Mouse (Mus musculus) heart, embryonic 10.5 days (tissue): ENCODE results near the gene Olfr1155. TPM values are rescaled to one million over a fixed set of nuclear protein-coding genes. Genes with fewer than 3 reads are reported as not detected.

Source experiments
- DNase-seq: peaks from one replicate; pipeline ENCODE4 v3.0.0-alpha.2; 2017; ENCODE audit warnings: low spot score
- H3K27ac ChIP-seq: fragments of 300-500 bp; sonication (generic); 2 replicates; pipeline ENCODE4 v1.5.1; 2016; ENCODE audit warnings: mild to moderate bottlenecking
- H3K27me3 ChIP-seq: fragments of 300-500 bp; sonication (generic); 2 replicates; pipeline ENCODE4 v1.6.1; 2016; ENCODE audit warnings: mild to moderate bottlenecking; ENCODE audit not compliant: poor library complexity, insufficient read depth, severe bottlenecking
- H3K36me3 ChIP-seq: fragments of 300-500 bp; sonication (generic); 2 replicates; pipeline ENCODE4 v1.6.1; 2016; ENCODE audit warnings: mild to moderate bottlenecking, moderate library complexity
- H3K4me1 ChIP-seq: fragments of 300-500 bp; sonication (generic); 2 replicates; pipeline ENCODE4 v1.6.1; 2016; ENCODE audit warnings: mild to moderate bottlenecking
- H3K4me3 ChIP-seq: fragments of 300-500 bp; sonication (generic); 2 replicates; pipeline ENCODE4 v1.5.1; 2016; ENCODE audit warnings: mild to moderate bottlenecking, moderate library complexity
- H3K9me3 ChIP-seq: fragments of 300-500 bp; sonication (generic); 2 replicates; pipeline ENCODE4 v1.6.1; 2016; ENCODE audit warnings: mild to moderate bottlenecking, moderate library complexity
- WGBS: fragments of 180-500 bp; shearing (Covaris S2); methylation state at CpG from one replicate; pipeline ENCODE4 v1.1.7; 2016; 5-methylcytosine and 5-hydroxymethylcytosine counted together
- polyA plus RNA-seq: library from polyadenylated mRNA; unstranded; fragments of >200 nt; fragmentation: Nextera tagmentation; extraction: Ambion mirVana; gene quantifications from 2 replicates; pipeline ENCODE4 v1.2.1, GENCODE M21; 2016

The Olfr1155 gene
- polyA plus RNA-seq, result not detected in 2 replicates

DNA sequence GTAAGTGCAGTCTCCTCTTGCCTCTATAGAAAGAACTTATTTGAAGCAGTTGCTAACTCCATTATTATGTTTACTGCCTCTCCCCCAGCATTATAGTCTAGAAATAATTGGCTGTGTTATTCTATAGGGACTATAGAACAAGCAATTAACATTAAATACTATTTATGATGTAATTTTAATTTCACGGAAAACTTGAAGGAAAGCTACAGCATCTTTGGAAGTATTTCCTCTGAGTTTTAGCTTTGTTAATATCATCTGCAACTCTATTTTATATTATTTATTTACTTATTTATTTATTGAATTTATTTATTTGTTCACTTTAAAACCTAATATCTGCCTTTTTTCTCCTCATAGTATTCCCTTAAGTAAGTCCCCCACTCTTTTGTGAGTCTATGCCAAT is at the start of gene Olfr1155:
TSS of gene Olfr1155 (minus strand) at position 101 of the 400 bp plus-strand sequence.
- no peaks in the 10 kb centered on the region for H3K9me3 ChIP-seq
- H3K27ac ChIP-seq, result no peak within 1 kb of the TSS

DNA sequence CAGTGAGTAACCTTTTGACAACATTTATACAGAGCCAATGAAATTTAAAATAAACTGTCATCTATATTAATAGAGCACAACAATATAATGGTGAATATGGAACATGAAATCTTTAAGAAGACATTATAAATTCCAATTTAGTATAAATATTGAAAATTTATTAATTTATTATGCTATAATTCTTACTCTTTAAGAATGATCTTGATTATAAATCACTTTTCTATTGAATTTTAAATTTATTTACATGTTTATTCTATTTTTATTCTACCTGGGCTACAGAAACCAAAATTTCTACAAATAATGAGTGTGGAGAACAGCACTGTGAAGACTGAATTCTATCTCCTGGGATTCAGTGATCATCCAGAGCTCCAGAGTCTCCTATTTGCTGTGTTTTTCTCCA is 44.9 kb upstream of the Olfr1155 start, which contains the start of gene Olfr1158:
TSS of gene Olfr1158 (plus strand) at position 301 of the 400 bp plus-strand sequence.
- Histone ChIP-seq H3K36me3 (no peaks in the 10 kb centered on the region), H3K27me3 (no peaks in the 10 kb centered on the region), H3K9me3 (no peaks in the 10 kb centered on the region), H3K4me1 (no peaks in the 10 kb centered on the region), H3K27ac (no peak within 1 kb of the TSS), H3K4me3 (no peak within 1 kb of the TSS)
- DNase-seq, result no peak

More for the DNA sequence above, at the start of gene Olfr1155:
- Histone ChIP-seq H3K4me3 (no peak within 1 kb of the TSS), H3K27me3 (no peaks in the 10 kb centered on the region), H3K36me3 (no peaks in the 10 kb centered on the region), H3K4me1 (no peaks in the 10 kb centered on the region)
- 89% methylated on average over 1 of the region's 1 CpGs for WGBS
- DNase-seq, result no peak

DNA sequence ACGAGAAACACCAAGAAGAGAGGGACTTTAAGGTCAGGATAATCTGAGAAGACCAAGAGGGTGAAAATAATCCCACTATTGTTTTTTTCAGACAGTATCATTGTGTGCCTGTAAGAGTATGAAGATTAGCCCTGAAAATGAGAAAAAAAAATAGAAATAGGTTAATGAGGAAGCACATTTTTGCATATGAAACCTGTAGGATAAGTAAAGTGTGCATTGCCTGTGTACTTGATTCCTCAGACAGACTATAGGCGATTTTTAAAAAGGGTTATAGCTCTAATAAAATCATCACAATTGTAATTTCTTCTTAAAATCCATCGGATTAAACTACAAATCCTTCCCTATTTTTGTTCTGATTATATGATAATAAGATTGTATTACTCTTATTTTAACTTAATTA is 29.6 kb upstream of the Olfr1155 start, which contains the start of gene Olfr74:
TSS of gene Olfr74 (minus strand) at position 101 of the 400 bp plus-strand sequence.
- no peak within 1 kb of the TSS for H3K27ac ChIP-seq
- H3K27me3 ChIP-seq, result no peaks in the 10 kb centered on the region
- 64% methylated on average over 3 of the region's 3 CpGs for WGBS
- no peaks in the 10 kb centered on the region for H3K36me3 ChIP-seq
- no peaks in the 10 kb centered on the region for H3K4me1 ChIP-seq
- no peak within 1 kb of the TSS for H3K4me3 ChIP-seq
- no peaks in the 10 kb centered on the region for H3K9me3 ChIP-seq
- DNase-seq, result no peak

DNA sequence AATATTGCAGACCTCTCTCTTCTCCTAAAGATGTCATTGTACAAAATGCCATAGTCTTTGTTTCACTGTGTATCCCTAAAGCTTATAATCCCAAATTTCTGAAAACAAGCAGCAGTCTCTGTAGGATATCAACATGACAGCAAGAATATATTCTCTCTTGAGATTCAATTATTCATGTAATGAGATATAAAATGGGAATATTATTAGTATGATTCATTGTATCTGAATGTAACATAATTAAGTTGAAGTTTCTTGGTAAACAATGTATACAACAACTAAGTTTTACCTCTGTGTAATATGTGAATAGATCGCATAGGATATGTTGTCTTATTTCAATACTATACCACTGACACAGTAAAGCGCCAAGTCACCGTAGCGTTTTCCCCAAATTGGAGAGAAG is 23.3 kb upstream of the Olfr1155 start, which contains the start of gene Olfr1157:
TSS of gene Olfr1157 (minus strand) at position 101 of the 400 bp plus-strand sequence.
- H3K9me3 ChIP-seq, result no peaks in the 10 kb centered on the region

DNA sequence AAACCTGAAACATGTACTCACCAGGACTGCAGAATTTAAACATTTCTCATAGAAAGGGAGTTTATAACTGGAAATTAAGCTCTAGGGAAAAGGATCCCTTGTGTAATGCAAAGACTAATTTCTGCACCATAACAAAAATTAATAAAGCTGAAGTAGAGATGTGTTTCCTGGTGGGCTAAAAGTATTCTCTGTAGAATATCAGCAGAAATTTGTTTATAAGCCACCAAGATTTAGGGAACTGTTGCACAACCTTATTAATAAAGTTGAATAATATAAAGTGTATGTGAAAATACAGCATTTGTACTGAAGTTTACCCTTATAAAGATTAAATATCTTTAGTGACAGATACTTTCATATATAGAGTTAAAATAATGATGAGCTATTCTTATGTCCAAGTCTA is 8.1 kb upstream of the Olfr1155 start, which contains the start of gene Olfr1156:
TSS of gene Olfr1156 (minus strand) at position 101 of the 400 bp plus-strand sequence.
- Histone ChIP-seq H3K4me3 (no peak within 1 kb of the TSS), H3K27ac (no peak within 1 kb of the TSS), H3K27me3 (no peaks in the 10 kb centered on the region), H3K36me3 (no peaks in the 10 kb centered on the region), H3K9me3 (no peaks in the 10 kb centered on the region), H3K4me1 (no peaks in the 10 kb centered on the region)
- DNase-seq, result no peak

More for the DNA sequence above, 23.3 kb upstream of the Olfr1155 start, which contains the start of gene Olfr1157:
- Histone ChIP-seq H3K27ac (no peak within 1 kb of the TSS), H3K4me3 (no peak within 1 kb of the TSS), H3K4me1 (no peaks in the 10 kb centered on the region), H3K36me3 (no peaks in the 10 kb centered on the region), H3K27me3 (no peaks in the 10 kb centered on the region)
- DNase-seq, result no peak
- 92% methylated on average over 4 of the region's 4 CpGs for WGBS

DNA sequence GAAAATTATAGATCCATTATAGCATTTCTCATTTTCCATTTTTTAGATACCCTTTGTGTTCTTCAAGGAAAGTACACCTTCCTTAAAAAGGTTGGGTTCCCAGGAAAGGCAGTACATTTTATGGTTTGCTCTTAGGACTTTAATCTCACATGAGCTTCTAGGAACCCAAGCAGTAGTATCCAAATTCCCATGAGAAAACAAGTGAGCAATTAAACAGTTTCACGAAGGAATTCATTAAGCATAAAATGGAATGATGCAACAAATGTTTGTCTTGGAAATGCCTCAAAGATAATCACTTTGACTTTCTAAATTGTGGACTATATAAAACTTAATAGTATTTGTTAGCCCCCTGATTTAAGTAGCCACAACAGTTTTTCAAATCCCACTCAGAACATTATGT is 39.9 kb downstream of the Olfr1155 start, which contains the start of gene Olfr1154:
TSS of gene Olfr1154 (minus strand) at position 101 of the 400 bp plus-strand sequence.
- no peaks in the 10 kb centered on the region for H3K4me1 ChIP-seq
- no peaks in the 10 kb centered on the region for H3K27me3 ChIP-seq
- DNase-seq, result no peak
- no peaks in the 10 kb centered on the region for H3K36me3 ChIP-seq
- H3K27ac ChIP-seq, result no peak within 1 kb of the TSS
- no peaks in the 10 kb centered on the region for H3K9me3 ChIP-seq
- no peak within 1 kb of the TSS for H3K4me3 ChIP-seq
- WGBS, result 90% methylated on average over 1 of the region's 1 CpGs

DNA sequence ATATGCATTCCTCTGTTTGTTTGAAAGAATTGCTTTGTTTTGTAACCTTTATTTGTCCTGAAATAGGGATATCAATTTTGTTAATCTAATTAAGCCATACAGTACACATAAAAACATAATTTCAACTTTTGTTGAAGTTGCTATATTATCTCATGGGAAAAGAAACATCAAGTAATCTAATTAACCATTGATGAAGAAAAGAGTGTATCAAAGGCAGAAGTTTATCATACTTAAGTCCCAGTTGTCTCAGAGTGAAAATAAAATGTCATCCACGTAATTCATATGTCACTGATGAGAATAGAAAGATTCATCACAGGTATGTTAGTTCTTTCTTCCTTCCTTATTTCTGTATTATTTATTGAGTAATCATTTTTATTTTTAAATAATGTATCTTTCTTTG is 50.3 kb downstream of the Olfr1155 start, which contains the start of gene Olfr1153:
TSS of gene Olfr1153 (plus strand) at position 301 of the 400 bp plus-strand sequence.
- Histone ChIP-seq H3K36me3 (no peaks in the 10 kb centered on the region), H3K27me3 (no peaks in the 10 kb centered on the region), H3K4me3 (no peak within 1 kb of the TSS), H3K4me1 (no peaks in the 10 kb centered on the region), H3K9me3 (no peaks in the 10 kb centered on the region), H3K27ac (no peak within 1 kb of the TSS)
- DNase-seq, result no peak
- 72% methylated on average over 1 of the region's 1 CpGs for WGBS

Other genes with a start within 250 kb of the Olfr1155 start
- not detected in 2 replicates for gene Olfr1137, start 232.0 kb downstream of the Olfr1155 start, polyA plus RNA-seq
- gene Olfr1138, start 205.2 kb downstream of the Olfr1155 start, polyA plus RNA-seq, result not detected in 2 replicates
- not detected in 2 replicates for gene Olfr1140, start 201.4 kb downstream of the Olfr1155 start, polyA plus RNA-seq
- gene Olfr1141, start 191.1 kb downstream of the Olfr1155 start, polyA plus RNA-seq, result not detected in 2 replicates
- gene Olfr152, start 165.7 kb downstream of the Olfr1155 start, polyA plus RNA-seq, result not detected in 2 replicates
- not detected in 2 replicates for gene Olfr1143, start 144.5 kb downstream of the Olfr1155 start, polyA plus RNA-seq
- gene Olfr1145, start 135.3 kb downstream of the Olfr1155 start, polyA plus RNA-seq, result not detected in 2 replicates
- not detected in 2 replicates for gene Olfr1148, start 114.6 kb downstream of the Olfr1155 start, polyA plus RNA-seq
- not detected in 2 replicates for gene Olfr1150-ps1, start 101.1 kb downstream of the Olfr1155 start, polyA plus RNA-seq
- not detected in 2 replicates for gene Olfr1151, start 89.3 kb downstream of the Olfr1155 start, polyA plus RNA-seq
- gene Olfr1152, start 78.6 kb downstream of the Olfr1155 start, polyA plus RNA-seq, result not detected in 2 replicates
- not detected in 2 replicates for gene Olfr1153, start 50.2 kb downstream of the Olfr1155 start, polyA plus RNA-seq
- gene Olfr1154, start 40.0 kb downstream of the Olfr1155 start, polyA plus RNA-seq, result not detected in 2 replicates
- not detected in 2 replicates for gene Olfr1156, start 8.0 kb upstream of the Olfr1155 start, polyA plus RNA-seq
- gene Olfr1157, start 23.2 kb upstream of the Olfr1155 start, polyA plus RNA-seq, result not detected in 2 replicates
- not detected in 2 replicates for gene Olfr74, start 29.5 kb upstream of the Olfr1155 start, polyA plus RNA-seq
- gene Olfr1158, start 45.0 kb upstream of the Olfr1155 start, polyA plus RNA-seq, result not detected in 2 replicates
- not detected in 2 replicates for gene Olfr1160, start 63.1 kb upstream of the Olfr1155 start, polyA plus RNA-seq
- gene Olfr1161, start 77.6 kb upstream of the Olfr1155 start, polyA plus RNA-seq, result not detected in 2 replicates
- gene Olfr73, start 92.6 kb upstream of the Olfr1155 start, polyA plus RNA-seq, result not detected in 2 replicates
- gene Olfr1162, start 106.0 kb upstream of the Olfr1155 start, polyA plus RNA-seq, result not detected in 2 replicates
- not detected in 2 replicates for gene Olfr1163, start 126.7 kb upstream of the Olfr1155 start, polyA plus RNA-seq
- not detected in 2 replicates for gene Olfr1164, start 148.8 kb upstream of the Olfr1155 start, polyA plus RNA-seq
- not detected in 2 replicates for gene Olfr1166, start 183.1 kb upstream of the Olfr1155 start, polyA plus RNA-seq
- not detected in 2 replicates for gene Olfr1167, start 210.1 kb upstream of the Olfr1155 start, polyA plus RNA-seq
- not detected in 2 replicates for gene Olfr1168, start 236.7 kb upstream of the Olfr1155 start, polyA plus RNA-seq